Mouse (Mus musculus) cerebellum, adult 11 months (tissue): ENCODE results near the gene Vcl.

Experiments
- DNase-seq: peaks from one replicate; pipeline ENCODE4 v3.0.0; 2022

The Vcl gene

GRCm38 (mm10) chr14:21069594-21069993, 140.4 kb downstream of the Vcl start:
- DNase-seq: no peak

GRCm38 (mm10) chr14:21073981-21074380, 144.8 kb downstream of the Vcl start:
- no peak for DNase-seq

- DNase-seq: no peak
These were observed 145.5 kb downstream of the Vcl start for GRCm38 (mm10) chr14:21074398-21075320.

- peak; percentile 94 for DNase-seq
These were observed 146.7 kb downstream of the Vcl start for GRCm38 (mm10) chr14:21075751-21076500.

- DNase-seq: peak; percentile 38
These were observed 147.4 kb downstream of the Vcl start for GRCm38 (mm10) chr14:21076501-21077194.

GRCm38 (mm10) chr14:21077939-21078338, 148.7 kb downstream of the Vcl start:
- DNase-seq: no peak

- no peak for DNase-seq
These were observed 149.3 kb downstream of the Vcl start for GRCm38 (mm10) chr14:21078511-21078910.

GRCm38 (mm10) chr14:21082823-21083222, 153.6 kb downstream of the Vcl start:
- DNase-seq: no peak
